Mouse (Mus musculus) spleen, postnatal 36 days (tissue): Measurements from ENCODE around the gene Mvb12a.
A peak's percentile ranks its signal among the peaks of the same experiment; 100 is the strongest.
"Not testable (repeated sequence)": the region's sequence is repeated elsewhere in the genome, so short reads cannot be mapped to it uniquely, and the experiment has no call there.

Experiments used
- DNase-seq, 2 experiments: peaks; one replicate each; pipeline ENCODE4 v3.0.0; 2022; ENCODE audit warnings: low spot score in 2 of 2, mixed read lengths in 1 of 2

The Mvb12a gene

GRCm38 (mm10) chr8:71526272-71526671 lies 16.4 kb upstream of the Mvb12a start:
- DNase-seq: no peak

GRCm38 (mm10) chr8:71527162-71527870 lies 15.4 kb upstream of the Mvb12a start:
- DNase-seq: no peak

- no peak for DNase-seq
Measured at GRCm38 (mm10) chr8:71528362-71529073, 14.2 kb upstream of the Mvb12a start.

GRCm38 (mm10) chr8:71530735-71531467 lies 11.8 kb upstream of the Mvb12a start:
- not testable (repeated sequence) for DNase-seq

- DNase-seq: no peak
Measured at GRCm38 (mm10) chr8:71534263-71534810, 8.4 kb upstream of the Mvb12a start.

GRCm38 (mm10) chr8:71535663-71536062 lies 7.1 kb upstream of the Mvb12a start:
- no peak for DNase-seq

- peak; percentile 88 to 93 for DNase-seq
Measured at GRCm38 (mm10) chr8:71537028-71537867, 5.5 kb upstream of the Mvb12a start, which contains the start of gene Bst2. Bst2 (minus strand) TSS chr8:71537456.

- no peak for DNase-seq
Measured at GRCm38 (mm10) chr8:71543755-71544154, 1.0 kb downstream of the Mvb12a start.

- no peak for DNase-seq
Measured at GRCm38 (mm10) chr8:71545053-71545452, 2.3 kb downstream of the Mvb12a start.

- no peak for DNase-seq
Measured at GRCm38 (mm10) chr8:71547590-71547989, 4.9 kb downstream of the Mvb12a start.

GRCm38 (mm10) chr8:71550754-71551153 lies 8.0 kb downstream of the Mvb12a start:
- no peak for DNase-seq

- DNase-seq: no peak
Measured at GRCm38 (mm10) chr8:71552770-71553169, 10.0 kb downstream of the Mvb12a start.

GRCm38 (mm10) chr8:71554001-71554400 lies 11.3 kb downstream of the Mvb12a start:
- no peak for DNase-seq

GRCm38 (mm10) chr8:71554644-71555043 lies 11.9 kb downstream of the Mvb12a start:
- no peak for DNase-seq

GRCm38 (mm10) chr8:71558071-71558957 lies 15.6 kb downstream of the Mvb12a start, which contains the start of gene Tmem221:
Tmem221 (minus strand) TSS chr8:71558871.
- no peak for DNase-seq

GRCm38 (mm10) chr8:71558958-71559690 lies 16.4 kb downstream of the Mvb12a start:
- peak; percentile 77 to 85 for DNase-seq

- no peak for DNase-seq
Measured at GRCm38 (mm10) chr8:71560071-71560470, 17.3 kb downstream of the Mvb12a start.

GRCm38 (mm10) chr8:71560765-71561164 lies 18.0 kb downstream of the Mvb12a start:
- DNase-seq: no peak

- DNase-seq: peak; percentile 53 to 60
Measured at GRCm38 (mm10) chr8:71561401-71561800, 18.7 kb downstream of the Mvb12a start.
